Mouse (Mus musculus): ENCODE measurements around the gene B2m. TPM values are rescaled to one million over a fixed set of nuclear protein-coding genes. Genes with fewer than 3 reads are reported as not detected.

B2m gene
- polyA plus RNA-seq, 1 experiment = 1,104 TPM

- WGBS = 4% methylated on average over 18 of the region's 18 CpGs
- Histone ChIP-seq H3K4me3 (replicated peaks; ENCODE audit: extremely low read depth, low read depth, low read length) (peak overlapping the region; percentile 81), H3K4me1 (ENCODE audit: control insufficient read depth, insufficient read depth, low read length) (peaks cover 10% of the 10 kb centered on the region)
- TF ChIP-seq POLR2A (IDR thresholded peaks at IDR 0.05; ENCODE audit: borderline replicate concordance, extremely low read depth, low read depth, low read length) = 0 out of 2 replicates have a peak, but pooled peaks have one; percentile 30
- no peak for TF ChIP-seq CTCF (IDR thresholded peaks at IDR 0.05; ENCODE audit: insufficient read depth, low read length)
- peak; percentile 59 for DNase-seq
Measured at GRCm38 (mm10) chr2:122148242-122148917, 894 bp downstream of the B2m start.

GRCm38 (mm10) chr2:122149316-122149715 lies 1.8 kb downstream of the B2m start:
- Histone ChIP-seq H3K4me1 (ENCODE audit: control insufficient read depth, insufficient read depth, low read length) (peaks cover 10% of the 10 kb centered on the region), H3K4me3 (replicated peaks; ENCODE audit: extremely low read depth, low read depth, low read length) (peak overlapping the region; percentile 81)
- no peak for DNase-seq
- WGBS = 61% methylated on average over 6 of the region's 6 CpGs
- TF ChIP-seq POLR2A (IDR thresholded peaks at IDR 0.05; ENCODE audit: borderline replicate concordance, extremely low read depth, low read depth, low read length) = no peak
- no peak for TF ChIP-seq CTCF (IDR thresholded peaks at IDR 0.05; ENCODE audit: insufficient read depth, low read length)

GRCm38 (mm10) chr2:122149716-122150115 lies 2.2 kb downstream of the B2m start:
- Histone ChIP-seq H3K4me3 (replicated peaks; ENCODE audit: extremely low read depth, low read depth, low read length) (peak overlapping the region; percentile 33), H3K4me1 (ENCODE audit: control insufficient read depth, insufficient read depth, low read length) (peaks cover 10% of the 10 kb centered on the region)
- no peak for DNase-seq
- 47% methylated on average over 3 of the region's 3 CpGs for WGBS
- no peak for TF ChIP-seq POLR2A (IDR thresholded peaks at IDR 0.05; ENCODE audit: borderline replicate concordance, extremely low read depth, low read depth, low read length)
- no peak for TF ChIP-seq CTCF (IDR thresholded peaks at IDR 0.05; ENCODE audit: insufficient read depth, low read length)

- Histone ChIP-seq H3K4me3 (replicated peaks; ENCODE audit: extremely low read depth, low read depth, low read length) (no peak overlapping the region), H3K4me1 (ENCODE audit: control insufficient read depth, insufficient read depth, low read length) (peaks cover 10% of the 10 kb centered on the region)
- WGBS = 87% methylated on average over 1 of the region's 1 CpGs
- no peak for DNase-seq
- TF ChIP-seq CTCF (IDR thresholded peaks at IDR 0.05; ENCODE audit: insufficient read depth, low read length) (no peak), POLR2A (IDR thresholded peaks at IDR 0.05; ENCODE audit: borderline replicate concordance, extremely low read depth, low read depth, low read length) (no peak)
Measured at GRCm38 (mm10) chr2:122151221-122151620, 3.7 kb downstream of the B2m start.

GRCm38 (mm10) chr2:122152850-122153249 lies 5.4 kb downstream of the B2m start:
- H3K4me3 ChIP-seq (replicated peaks; ENCODE audit: extremely low read depth, low read depth, low read length) = no peak overlapping the region
- no peak for TF ChIP-seq CTCF (IDR thresholded peaks at IDR 0.05; ENCODE audit: insufficient read depth, low read length)
- TF ChIP-seq POLR2A (IDR thresholded peaks at IDR 0.05; ENCODE audit: borderline replicate concordance, extremely low read depth, low read depth, low read length) = no peak
- H3K4me1 ChIP-seq (ENCODE audit: control insufficient read depth, insufficient read depth, low read length) = peaks cover 7% of the 10 kb centered on the region
- 86% methylated on average over 3 of the region's 3 CpGs for WGBS
- DNase-seq = no peak

- peaks cover 10% of the 10 kb centered on the region for H3K4me1 ChIP-seq (ENCODE audit: control insufficient read depth, insufficient read depth, low read length)
Measured at GRCm38 (mm10) chr2:122153681-122154365, 6.3 kb downstream of the B2m start.

GRCm38 (mm10) chr2:122154479-122154878 lies 7.0 kb downstream of the B2m start:
- peaks cover 10% of the 10 kb centered on the region for H3K4me1 ChIP-seq (ENCODE audit: control insufficient read depth, insufficient read depth, low read length)
- no peak overlapping the region for H3K4me3 ChIP-seq (replicated peaks; ENCODE audit: extremely low read depth, low read depth, low read length)
- no peak for DNase-seq
- WGBS = 90% methylated on average over 2 of the region's 2 CpGs
- TF ChIP-seq POLR2A (IDR thresholded peaks at IDR 0.05; ENCODE audit: borderline replicate concordance, extremely low read depth, low read depth, low read length) (no peak), CTCF (IDR thresholded peaks at IDR 0.05; ENCODE audit: insufficient read depth, low read length) (no peak)

More at GRCm38 (mm10) chr2:122153681-122154365, 6.3 kb downstream of the B2m start:
- DNase-seq = no peak
- 80% methylated on average over 7 of the region's 7 CpGs for WGBS
- no peak for TF ChIP-seq POLR2A (IDR thresholded peaks at IDR 0.05; ENCODE audit: borderline replicate concordance, extremely low read depth, low read depth, low read length)
- no peak for TF ChIP-seq CTCF (IDR thresholded peaks at IDR 0.05; ENCODE audit: insufficient read depth, low read length)
- H3K4me3 ChIP-seq (replicated peaks; ENCODE audit: extremely low read depth, low read depth, low read length) = no peak overlapping the region

- TF ChIP-seq CTCF (IDR thresholded peaks at IDR 0.05; ENCODE audit: insufficient read depth, low read length) (no peak), POLR2A (IDR thresholded peaks at IDR 0.05; ENCODE audit: borderline replicate concordance, extremely low read depth, low read depth, low read length) (no peak)
- H3K4me3 ChIP-seq (replicated peaks; ENCODE audit: extremely low read depth, low read depth, low read length) = no peak overlapping the region
- WGBS = 79% methylated on average over 2 of the region's 2 CpGs
- no peak for DNase-seq
- peaks cover 10% of the 10 kb centered on the region for H3K4me1 ChIP-seq (ENCODE audit: control insufficient read depth, insufficient read depth, low read length)
Measured at GRCm38 (mm10) chr2:122155292-122155691, 7.8 kb downstream of the B2m start.

- TF ChIP-seq POLR2A (IDR thresholded peaks at IDR 0.05; ENCODE audit: borderline replicate concordance, extremely low read depth, low read depth, low read length) = no peak
- TF ChIP-seq CTCF (IDR thresholded peaks at IDR 0.05; ENCODE audit: insufficient read depth, low read length) = no peak
- peaks cover 4% of the 10 kb centered on the region for H3K4me1 ChIP-seq (ENCODE audit: control insufficient read depth, insufficient read depth, low read length)
- no peak overlapping the region for H3K4me3 ChIP-seq (replicated peaks; ENCODE audit: extremely low read depth, low read depth, low read length)
- DNase-seq = no peak
- WGBS = 79% methylated on average over 4 of the region's 4 CpGs
Measured at GRCm38 (mm10) chr2:122156051-122156700, 8.7 kb downstream of the B2m start.
